Mouse (Mus musculus) embryo, embryonic 11.5 days (tissue): ENCODE measurements around the gene Ikzf3.

Source experiments
- DNase-seq: peaks from one replicate; pipeline ENCODE4 v3.0.0-alpha.2; 2012; ENCODE audit warnings: low read depth, low spot score

The Ikzf3 gene

DNA sequence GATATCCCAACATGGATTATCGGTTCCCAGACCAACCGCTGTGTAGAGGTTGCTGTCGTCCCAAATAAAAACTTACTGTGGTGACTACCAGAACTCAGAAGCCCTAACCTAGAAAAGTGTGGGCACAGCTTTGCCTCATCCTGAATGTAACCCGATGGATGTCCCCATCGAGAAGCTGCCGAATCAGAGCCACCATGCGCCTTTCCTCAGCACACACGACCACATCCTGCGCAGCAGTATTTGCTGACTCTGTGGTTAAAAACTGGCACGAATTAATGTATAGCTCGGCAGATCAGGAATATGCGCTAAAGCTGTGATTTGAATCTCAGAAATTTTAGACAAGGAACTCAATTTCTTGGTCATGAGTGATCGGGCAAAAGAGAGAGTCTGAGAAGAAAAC lies 33.0 kb downstream of the Ikzf3 start:
- no peak for DNase-seq

DNA sequence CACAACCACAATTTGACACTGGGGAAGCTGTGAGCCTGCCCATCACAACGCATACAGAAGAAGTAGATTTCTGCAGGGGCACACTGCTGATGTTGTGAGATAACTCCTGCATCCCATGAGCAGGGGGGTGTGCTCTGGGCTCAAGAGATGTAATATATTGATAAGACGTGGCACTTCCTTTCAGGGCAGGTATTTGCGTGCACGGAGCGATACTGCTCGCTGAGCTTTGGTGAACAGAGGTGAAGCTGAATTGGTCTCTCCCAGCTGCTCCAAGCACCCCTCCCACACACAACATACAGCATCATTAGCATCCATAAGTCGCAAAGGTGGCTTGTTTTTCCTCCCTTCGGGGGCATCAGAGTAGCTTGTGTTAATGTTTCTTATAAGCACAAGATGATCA lies 35.7 kb downstream of the Ikzf3 start:
- DNase-seq: no peak

DNA sequence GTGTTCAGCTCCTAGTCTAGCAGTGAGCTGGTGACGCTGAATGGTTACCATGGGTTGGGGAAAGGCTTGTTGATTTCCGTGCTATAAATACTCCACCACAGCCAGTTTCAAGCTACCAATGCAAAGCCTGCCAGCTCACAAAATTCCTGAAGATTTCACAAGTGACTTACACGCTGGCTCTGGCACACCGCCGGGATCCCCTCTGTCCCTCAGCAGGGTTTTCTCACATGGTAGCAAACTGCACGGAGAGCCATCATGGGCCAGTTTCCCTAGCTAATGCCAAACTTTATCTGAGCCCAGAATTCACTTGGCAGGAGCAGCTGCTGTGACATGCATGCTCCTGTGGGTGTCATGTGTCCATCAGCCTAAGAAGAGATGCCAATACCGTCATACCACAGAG lies 36.4 kb downstream of the Ikzf3 start:
- DNase-seq: no peak

DNA sequence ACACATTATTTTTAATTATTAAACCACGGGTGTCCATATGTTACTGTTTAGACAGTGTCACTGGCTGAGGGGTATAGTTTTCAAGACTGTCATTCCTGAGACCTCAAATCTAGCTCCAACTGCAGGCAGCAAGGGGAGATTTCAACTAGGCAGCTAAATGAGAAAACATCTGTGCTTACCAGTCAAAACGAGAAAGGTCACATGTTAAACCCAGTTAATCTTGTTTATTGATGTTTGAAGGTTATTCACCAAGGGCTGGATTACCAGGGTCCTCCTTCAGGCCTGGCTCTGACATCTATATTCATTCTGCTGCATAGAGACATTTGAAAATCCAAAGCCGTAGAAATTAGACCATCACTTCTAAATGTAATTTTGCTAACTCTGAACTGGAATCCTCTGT lies 40.9 kb downstream of the Ikzf3 start:
- DNase-seq: no peak

DNA sequence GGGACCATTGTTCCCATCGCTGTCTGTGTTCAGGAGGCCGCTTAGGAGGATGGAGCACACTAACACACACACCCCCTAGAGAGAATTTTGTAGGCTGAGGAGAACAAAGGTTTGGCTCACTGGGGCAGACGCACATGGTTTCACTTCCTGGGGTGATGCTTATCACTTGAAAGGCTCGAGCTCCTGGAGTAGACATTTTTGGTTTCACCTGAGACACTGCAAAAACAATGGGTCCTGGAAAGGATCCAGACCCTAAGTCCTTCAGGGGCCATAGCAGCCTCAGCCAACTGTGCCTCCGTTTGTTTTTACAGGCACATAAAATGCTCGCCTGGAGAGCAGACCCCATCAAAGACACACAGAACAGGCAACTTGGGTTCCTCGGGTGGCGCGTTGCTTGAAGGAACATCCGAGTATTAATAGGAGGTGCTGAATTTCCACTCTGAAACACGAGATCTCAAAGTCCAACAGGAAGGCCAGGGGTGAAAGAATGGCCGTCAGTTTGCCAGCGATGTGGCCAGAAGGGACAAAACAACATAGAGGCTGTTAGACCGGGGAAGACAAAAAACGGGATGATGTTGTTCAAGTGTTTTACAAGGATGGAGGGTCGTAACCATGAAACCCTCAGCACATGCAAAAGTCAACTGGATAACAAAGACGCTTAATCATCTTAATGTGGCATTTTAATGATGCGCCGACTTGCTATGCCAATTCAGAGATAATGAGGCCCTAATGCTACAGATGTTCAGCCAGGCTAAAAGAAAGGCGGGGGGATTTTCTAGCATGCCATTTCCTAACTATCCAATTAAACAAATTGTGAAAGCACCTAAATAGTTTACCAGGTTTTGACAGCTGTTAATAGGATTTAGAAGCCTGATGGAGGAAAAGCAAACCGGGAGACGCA lies 48.2 kb downstream of the Ikzf3 start:
- peak; percentile 37 for DNase-seq

DNA sequence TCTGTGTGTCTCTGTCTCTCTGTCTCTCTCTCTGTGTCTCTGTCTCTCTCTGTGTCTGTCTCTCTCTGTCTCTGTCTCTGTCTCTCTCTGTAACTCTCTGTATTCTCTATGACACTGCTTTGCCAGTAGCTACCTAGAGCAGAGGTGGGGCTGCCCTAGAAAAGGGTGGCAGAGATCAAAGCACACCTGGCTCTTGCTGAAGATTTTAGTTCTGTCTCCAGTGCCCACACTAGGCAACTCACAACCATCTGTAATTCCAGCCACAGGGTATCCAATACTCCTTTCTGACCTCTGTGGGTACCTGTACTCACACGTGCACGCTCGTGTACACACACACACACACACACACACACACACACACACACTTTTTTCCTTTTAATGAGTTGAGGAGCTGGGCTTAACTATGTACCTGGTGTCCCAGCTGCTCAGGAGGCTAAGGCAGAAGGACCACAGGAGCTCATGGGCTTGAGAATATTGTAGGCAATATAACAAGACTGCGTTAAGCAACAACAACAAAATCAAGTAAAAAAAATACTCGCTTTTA lies 50.6 kb downstream of the Ikzf3 start:
- no peak for DNase-seq

DNA sequence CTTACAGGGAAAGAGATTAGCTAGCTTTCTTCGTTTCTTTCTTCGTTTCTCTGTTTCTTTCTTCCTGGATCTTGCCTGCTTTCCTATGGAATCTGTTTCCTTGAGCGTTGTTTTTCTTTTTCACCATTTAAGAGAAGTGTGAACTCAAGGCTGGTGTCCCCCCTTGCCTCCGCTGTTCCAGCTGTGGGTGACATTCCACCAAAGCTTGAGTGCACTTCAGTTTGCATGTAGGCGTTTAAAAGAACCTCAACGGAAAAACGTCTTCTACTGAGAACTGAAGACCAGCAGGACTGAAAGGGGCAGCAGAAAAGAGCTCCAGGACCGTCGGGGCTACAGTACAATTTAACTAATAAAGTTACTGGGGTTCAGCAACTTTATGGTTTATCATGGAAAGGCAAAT lies 52.4 kb downstream of the Ikzf3 start:
- no peak for DNase-seq

DNA sequence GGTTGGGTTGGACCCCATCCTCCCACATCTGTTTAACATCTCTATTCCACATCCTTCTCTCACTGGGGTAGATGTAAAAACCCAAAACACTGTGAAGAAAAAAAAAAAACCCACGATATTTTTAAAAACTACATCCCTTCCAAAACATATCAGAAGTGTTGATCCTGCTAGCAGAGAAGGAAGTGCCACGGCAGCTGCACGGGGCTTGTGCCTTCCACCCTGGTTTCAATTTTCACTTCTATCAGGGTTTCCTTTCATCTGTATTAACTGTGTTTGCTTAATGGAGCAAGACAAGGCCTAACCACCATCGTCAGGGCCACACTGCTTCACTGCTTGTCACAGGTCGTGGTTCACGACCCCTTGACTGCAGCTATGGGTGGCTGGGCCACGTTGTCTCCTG lies 52.9 kb downstream of the Ikzf3 start:
- DNase-seq: no peak

DNA sequence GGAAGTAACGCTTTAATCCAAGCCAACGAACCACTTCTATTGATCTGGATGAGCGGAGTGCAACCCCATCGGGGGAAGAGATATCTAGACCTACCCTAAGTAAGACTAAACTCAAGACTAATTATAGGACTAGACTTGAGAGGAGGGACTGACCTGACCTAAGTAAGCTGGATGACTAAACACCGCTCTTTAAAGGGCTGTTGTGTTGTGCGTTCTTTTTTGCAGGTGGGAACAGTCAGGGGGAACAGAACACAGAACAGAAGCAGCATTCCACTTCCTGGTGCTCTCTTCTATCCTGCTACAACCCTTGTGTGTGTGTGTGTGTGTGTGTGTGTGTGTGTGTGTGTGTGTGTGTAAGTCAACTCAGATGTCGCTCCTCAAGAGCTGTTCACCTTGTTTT lies 54.3 kb downstream of the Ikzf3 start:
- DNase-seq: no peak

DNA sequence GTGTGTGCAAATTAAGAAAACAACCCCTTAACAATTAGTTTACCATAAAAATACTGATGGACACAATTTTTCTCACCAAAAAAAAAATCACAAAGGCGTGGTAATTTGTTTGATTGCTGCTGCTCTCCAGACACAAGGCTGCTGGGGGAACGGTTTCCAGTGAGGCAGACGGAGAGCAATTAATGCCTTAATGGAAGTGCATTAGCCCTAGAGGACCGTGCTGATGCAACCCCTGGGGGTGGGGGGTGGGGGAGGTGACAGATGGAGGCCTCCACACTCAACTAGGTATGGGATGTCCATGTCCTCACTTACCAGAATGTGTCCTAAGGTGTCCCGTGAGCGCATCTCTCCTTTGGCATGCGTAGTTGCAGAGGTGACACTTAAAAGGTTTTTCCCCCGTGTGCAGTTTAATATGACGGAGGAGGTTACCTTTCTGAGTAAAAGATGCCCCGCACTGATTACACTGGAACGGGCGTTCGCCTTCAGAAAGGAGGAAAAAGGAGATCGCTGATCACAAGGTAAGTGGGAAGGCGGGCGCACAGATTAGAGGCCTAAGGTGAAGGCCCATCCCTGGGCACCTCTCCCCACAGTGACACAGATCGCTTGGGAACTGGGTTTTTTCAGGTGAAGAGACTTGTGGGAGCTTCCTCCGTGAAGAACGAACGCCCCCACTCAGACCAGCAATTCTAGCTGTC lies 57.1 kb downstream of the Ikzf3 start:
- DNase-seq: no peak

DNA sequence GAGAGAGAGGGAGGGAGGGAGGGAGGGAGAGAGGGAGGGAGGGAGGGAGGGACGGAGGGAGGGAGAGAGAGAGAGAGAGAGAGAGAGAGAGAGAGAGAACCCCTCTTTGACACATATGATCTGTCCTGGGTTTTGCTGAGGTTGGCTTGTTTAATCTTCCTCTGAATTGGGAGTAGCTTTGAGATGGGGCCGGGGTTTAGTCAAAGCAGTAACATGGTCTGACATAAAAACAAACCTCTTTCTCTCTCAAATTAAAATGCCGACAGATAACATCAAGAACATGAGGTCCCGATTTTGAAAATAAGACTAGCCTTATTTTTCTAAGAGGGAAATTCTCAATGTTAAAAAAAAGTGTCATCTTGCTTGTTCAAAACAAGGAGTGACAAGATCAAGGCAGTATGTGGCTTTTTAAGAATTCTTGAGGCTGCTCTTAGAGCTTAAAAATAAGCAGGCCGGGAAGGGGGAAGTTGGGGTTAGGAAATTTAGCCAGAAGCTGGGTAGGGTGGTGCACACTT lies 58.2 kb downstream of the Ikzf3 start:
- no peak for DNase-seq

DNA sequence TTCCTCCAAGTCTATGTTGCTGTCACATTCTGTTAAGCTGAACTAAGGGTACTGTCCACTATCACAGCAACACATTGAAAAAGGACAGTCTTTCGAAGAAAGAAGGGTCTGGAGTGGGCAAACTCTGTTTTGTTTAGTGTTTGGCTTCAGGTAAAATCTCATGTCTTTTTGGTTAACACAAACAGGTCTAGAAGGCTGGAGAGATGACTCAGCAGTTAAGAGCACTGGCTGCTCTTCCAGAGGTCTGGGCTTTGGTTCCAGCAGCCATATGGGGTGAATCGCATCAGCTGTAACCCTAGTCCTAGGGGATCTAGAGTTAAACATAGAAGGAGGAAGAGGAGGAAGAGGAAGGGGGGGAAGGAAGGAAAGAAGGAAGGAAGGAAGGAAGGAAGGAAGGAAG lies 60.1 kb downstream of the Ikzf3 start:
- DNase-seq: no peak

DNA sequence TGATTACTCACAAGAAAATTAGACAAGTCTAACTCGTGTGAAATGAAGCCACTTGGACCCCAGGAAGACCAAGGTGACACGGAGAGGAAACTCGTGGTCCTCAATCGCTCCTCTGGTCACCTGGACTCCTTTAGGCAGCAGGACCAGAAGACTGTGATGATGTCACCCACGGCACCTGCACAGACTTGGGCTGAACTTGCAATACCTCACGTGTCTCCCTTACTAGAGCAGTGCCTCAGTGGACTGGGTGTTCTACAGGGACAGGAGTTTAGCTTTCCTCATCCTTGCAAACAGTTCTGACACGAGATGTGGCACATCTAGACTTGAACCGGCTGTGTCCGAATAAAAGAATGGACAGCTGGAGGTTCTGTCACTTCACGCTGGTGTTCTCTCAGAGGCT lies 63.8 kb downstream of the Ikzf3 start:
- no peak for DNase-seq

DNA sequence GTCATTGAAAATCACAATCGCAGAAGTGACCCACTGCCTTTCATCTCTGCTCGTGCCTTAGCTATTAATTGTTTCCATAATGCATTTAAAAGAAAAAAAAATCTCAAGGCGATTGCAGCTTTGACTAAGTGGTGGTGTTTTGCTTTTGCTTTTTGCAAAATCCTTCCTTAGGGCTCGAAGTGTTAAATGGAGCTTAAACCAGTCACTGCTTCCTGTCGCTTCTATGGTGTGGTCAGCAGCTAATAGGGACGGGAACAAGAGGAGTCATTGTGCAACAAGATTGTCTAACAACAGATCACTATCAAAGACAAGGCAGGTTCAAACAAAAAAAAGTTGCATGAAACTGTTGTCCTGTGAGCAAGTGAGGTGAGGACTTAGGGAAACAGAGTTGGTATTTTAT lies 64.6 kb downstream of the Ikzf3 start:
- no peak for DNase-seq

DNA sequence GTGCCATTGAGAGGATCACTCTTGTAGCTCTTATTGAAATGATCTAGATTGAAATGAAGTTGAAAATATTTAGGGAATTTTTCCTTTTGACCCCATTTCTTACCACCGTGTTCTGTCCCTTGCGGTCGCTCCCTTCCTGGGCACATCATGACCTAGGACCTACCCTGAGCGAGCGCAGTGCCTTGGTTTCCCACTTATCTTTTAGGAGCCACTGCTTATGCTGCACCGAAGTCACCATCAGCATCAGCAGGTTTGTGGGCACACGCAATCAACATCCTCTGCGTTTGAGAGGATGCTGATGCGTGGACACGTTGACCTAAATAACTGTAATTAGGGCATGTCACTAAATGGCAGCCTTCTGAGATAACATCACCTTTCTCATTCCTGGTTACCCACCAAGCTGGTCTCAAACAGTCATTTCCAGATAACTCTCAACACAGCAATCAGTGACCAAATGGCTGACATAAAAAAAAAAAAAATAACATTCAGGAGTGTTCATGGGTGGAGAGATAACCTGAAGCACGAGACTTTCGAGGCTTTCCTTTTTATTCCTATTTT lies 65.8 kb downstream of the Ikzf3 start:
- no peak for DNase-seq

DNA sequence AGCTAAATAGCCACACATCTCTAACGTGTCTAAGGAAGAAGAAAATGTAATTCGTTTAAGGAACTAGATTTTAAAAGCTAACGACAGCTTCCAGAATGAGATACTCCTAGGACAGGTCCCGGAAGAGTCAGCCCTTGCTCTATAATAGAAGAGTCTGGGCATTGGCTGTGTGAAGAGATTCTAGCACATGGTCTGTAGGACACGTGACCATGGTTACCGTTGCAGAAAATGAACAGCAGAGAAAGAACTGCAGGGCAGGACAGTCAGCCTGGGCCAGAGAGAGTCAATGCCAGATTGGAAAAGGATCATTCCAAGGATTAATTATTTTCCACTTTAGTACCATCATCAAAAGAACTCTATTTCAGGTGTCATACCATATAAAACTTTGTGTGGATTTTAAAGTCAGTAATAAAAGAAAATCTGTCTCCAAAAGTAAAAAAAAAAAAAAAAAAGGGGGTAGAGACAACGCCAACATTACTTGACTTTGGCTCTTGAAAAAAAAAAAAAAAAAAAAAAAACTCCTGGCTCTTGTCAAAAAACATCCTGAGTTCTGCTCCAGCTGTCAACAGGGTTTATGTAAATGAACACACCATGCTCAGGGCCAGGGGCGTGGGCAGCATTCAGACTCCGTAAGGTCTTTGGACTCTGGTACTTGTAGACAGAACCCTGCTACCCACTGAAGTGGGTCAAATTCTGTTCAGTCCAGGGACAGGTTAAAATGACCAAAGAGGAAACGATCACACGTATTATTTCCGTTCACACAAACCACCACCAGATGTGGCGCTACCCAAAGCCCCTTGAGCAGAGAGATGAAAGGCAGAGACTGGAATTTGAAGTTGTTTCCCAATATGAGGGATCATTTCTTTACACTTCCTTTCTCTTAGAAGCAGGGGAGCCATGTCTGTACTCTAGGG lies 66.5 kb downstream of the Ikzf3 start:
- no peak for DNase-seq

DNA sequence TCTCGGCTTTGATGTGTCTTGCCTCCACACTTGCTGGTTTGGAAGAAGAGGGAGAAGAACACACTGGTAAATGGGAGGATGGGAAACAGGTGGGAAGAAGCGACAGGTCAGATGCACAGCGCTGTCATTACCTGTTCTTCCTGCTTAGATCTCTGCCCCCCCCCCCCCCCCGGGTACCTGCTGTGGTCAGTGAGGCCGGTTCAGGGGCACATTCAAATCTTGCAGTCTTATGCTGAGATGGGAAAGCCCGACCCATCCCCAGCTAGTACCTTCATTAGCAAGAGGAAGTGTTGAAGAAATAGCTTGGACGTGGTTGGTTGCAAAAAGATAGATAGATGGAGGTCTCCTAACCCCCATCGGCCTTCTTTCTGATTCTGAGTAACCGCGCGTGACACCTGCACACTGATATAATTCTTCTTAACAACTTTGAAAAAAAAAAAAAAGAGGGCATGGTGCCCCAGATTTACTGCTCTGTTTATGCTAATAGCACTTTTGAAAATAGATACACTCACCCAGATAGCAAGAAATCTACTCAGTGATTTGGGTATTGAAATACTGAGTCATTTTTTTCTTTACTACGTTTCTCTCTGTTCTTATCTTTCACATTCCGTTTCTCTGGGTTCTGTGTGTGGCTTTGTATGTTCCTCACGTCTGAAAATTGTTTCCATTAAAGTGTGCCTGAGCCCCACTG lies 68.7 kb downstream of the Ikzf3 start:
- DNase-seq: no peak

DNA sequence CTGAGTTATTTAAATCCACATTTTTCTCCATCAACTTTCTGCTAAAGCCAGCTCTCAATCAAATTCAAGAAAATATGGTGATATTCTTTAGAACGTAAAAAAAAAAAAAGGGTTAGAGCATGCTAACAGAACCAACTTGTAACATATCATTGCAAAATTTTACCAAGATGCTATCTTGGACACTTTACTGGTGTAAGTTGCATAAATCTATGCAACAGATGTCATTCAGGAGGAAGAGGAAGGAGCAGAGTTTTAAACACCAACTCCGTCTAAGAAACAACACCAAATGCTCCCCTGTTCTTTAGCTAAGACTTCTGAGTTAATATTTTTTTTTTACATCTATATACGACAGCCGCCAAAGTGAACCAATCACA lies 69.4 kb downstream of the Ikzf3 start:
- no peak for DNase-seq

DNA sequence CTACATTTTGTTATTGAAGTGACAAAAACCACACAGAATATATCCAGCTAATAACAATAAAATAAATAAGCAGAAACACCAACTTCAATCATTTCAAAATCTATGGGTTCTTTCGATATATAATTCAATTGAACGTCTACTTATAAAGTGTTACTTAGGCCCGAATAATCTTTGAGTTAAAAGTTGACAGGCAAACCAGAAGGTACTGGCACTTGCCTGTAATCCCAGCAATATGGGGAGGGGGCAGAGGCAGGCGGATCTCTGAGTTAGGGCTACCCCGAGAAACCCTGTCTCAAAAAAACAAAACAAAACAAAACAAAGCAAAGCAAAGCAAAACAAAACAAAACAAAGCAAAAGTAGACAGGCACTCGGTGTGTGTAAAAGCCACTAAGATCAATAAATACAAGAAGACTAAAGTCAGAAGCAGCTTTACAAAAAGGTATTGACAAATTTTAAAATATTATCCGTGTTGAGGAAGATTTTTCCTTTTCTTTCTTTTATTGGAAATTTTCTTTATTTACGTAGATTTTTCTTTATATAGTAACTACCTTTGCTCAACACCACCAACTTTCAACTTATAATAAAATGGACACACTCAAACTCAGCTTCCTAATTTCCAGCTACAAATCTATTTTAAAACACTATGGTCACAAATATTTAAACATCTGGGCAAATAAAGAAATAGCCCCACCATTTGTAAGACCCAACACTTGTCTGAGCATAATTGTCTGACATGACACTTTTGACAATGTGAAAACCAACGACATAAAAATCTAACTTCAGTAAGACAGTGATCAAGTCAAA lies 70.0 kb downstream of the Ikzf3 start:
- DNase-seq: no peak

DNA sequence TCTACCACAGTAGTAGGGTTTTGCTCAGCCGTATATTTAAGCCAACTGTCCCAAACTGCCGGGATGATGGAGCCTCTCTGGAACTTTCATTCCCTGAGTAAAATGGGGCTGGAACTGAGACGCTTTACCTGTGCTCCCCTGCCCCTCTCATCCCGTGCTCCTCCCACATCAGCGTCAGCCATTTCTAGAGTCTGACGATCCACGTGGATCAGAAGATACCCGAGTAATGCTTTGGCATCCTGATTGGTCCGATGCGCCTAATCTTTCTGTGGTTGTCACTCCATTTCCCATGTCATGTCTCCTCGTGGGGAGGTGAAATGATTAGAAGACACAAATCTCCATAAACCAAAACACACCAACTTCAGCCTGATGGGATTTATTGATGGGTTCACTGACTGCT lies 70.9 kb downstream of the Ikzf3 start:
- DNase-seq: no peak
